Mouse (Mus musculus) CH12.LX (cell line): Measurements from ENCODE around the gene Vsig10.

Experiments
- CTCF ChIP-seq, 2 experiments: IDR thresholded peaks in 1 of 2; conservative IDR thresholded peaks in 1 of 2; 2 replicates each; pipeline ENCODE4 v1.5.1; 2011 to 2012; ENCODE audit warnings: low read depth in 2 of 2, low read length in 2 of 2, improper control_type of control experiment in 1 of 2, inconsistent platforms in 1 of 2, mild to moderate bottlenecking in 1 of 2, moderate library complexity in 1 of 2
- E2F4 ChIP-seq: IDR thresholded peaks from 2 replicates; pipeline ENCODE4 v1.6.1; 2011; ENCODE audit warnings: low read depth, low read length, improper control_type of control experiment; ENCODE audit not compliant: insufficient replicate concordance
- EP300 ChIP-seq: IDR thresholded peaks from 2 replicates; pipeline ENCODE4 v1.6.1; 2011; ENCODE audit warnings: low read length, improper control_type of control experiment
- KAT2A ChIP-seq: IDR thresholded peaks from 2 replicates; pipeline ENCODE4 v1.6.1; 2012; ENCODE audit warnings: low read length, improper control_type of control experiment, inconsistent platforms; ENCODE audit not compliant: insufficient replicate concordance
- MAFK ChIP-seq: IDR thresholded peaks from 2 replicates; pipeline ENCODE4 v1.6.1; 2011; ENCODE audit warnings: low read length, improper control_type of control experiment; ENCODE audit not compliant: insufficient replicate concordance
- MAX ChIP-seq: IDR thresholded peaks from 2 replicates; pipeline ENCODE4 v1.6.1; 2011; ENCODE audit warnings: low read length, improper control_type of control experiment
- NELFE ChIP-seq: IDR thresholded peaks from 2 replicates; pipeline ENCODE4 v1.6.1; 2011; ENCODE audit warnings: low read depth, low read length, improper control_type of control experiment
- POLR2A ChIP-seq: IDR thresholded peaks from 2 replicates; pipeline ENCODE4 v1.6.1; 2011; ENCODE audit warnings: low read depth, mild to moderate bottlenecking, improper control_type of control experiment, low read length
- TCF12 ChIP-seq: IDR thresholded peaks from 2 replicates; pipeline ENCODE4 v1.6.1; 2014; ENCODE audit warnings: low read depth, mild to moderate bottlenecking, inconsistent platforms, low read length, improper control_type of control experiment
- USF1 ChIP-seq: IDR thresholded peaks from 2 replicates; pipeline ENCODE4 v1.6.1; 2014; ENCODE audit warnings: low read depth, mild to moderate bottlenecking, inconsistent platforms, low read length, improper control_type of control experiment

- no peak for TF ChIP-seq MAFK
- no peak for TF ChIP-seq CTCF (conservative IDR thresholded peaks at IDR 0.05 in 1 of 2, IDR thresholded peaks at IDR 0.05 in 1 of 2; ENCODE audit: low read depth in 2 of 2, low read length in 2 of 2)
- no peak for TF ChIP-seq USF1
- no peak for TF ChIP-seq E2F4
- TF ChIP-seq POLR2A, result no peak
- no peak for TF ChIP-seq KAT2A
- no peak for TF ChIP-seq TCF12
- TF ChIP-seq NELFE, result no peak
- TF ChIP-seq EP300, result no peak
- TF ChIP-seq MAX, result no peak
Measured at GRCm38 (mm10) chr5:117381785-117382184, 62.9 kb downstream of the Vsig10 start.
